Mouse (Mus musculus) embryonic facial prominence, embryonic 15.5 days (tissue): ENCODE data around the gene Zfp628. TPM values are rescaled to one million over a fixed set of nuclear protein-coding genes. Genes with fewer than 3 reads are reported as not detected.

Experiments used
- ATAC-seq: fragments of 200-750 bp; cut with Nextera tagmentation; 2 replicates; pipeline ENCODE4 v1.8.0; 2017; ENCODE audit warnings: low read depth, moderate TSS enrichment; ENCODE audit not compliant: insufficient number of reproducible peaks, low FRiP score, low TSS enrichment
- H3K27ac ChIP-seq: fragments of 300-500 bp; sonication (generic); replicated peaks from 2 replicates; pipeline ENCODE4 v1.5.1; 2015; ENCODE audit warnings: mild to moderate bottlenecking, inconsistent platforms
- H3K27me3 ChIP-seq: fragments of 300-500 bp; sonication (generic); 2 replicates; pipeline ENCODE4 v1.6.1; 2015; ENCODE audit warnings: inconsistent platforms
- H3K36me3 ChIP-seq: fragments of 300-500 bp; sonication (generic); 2 replicates; pipeline ENCODE4 v1.6.1; 2015; ENCODE audit warnings: mild to moderate bottlenecking, inconsistent platforms
- H3K4me1 ChIP-seq: fragments of 300-500 bp; sonication (generic); 2 replicates; pipeline ENCODE4 v1.6.1; 2015; ENCODE audit warnings: inconsistent platforms
- H3K4me2 ChIP-seq: fragments of 300-500 bp; sonication (generic); replicated peaks from 2 replicates; pipeline ENCODE4 v1.6.1; 2015; ENCODE audit warnings: mild to moderate bottlenecking, inconsistent platforms
- H3K4me3 ChIP-seq: fragments of 300-500 bp; sonication (generic); replicated peaks from 2 replicates; pipeline ENCODE4 v1.5.1; 2015; ENCODE audit warnings: mild to moderate bottlenecking, inconsistent platforms
- H3K9ac ChIP-seq: fragments of 300-500 bp; sonication (generic); 2 replicates; pipeline ENCODE4 v1.6.1; 2015; ENCODE audit warnings: inconsistent platforms
- H3K9me3 ChIP-seq: fragments of 300-500 bp; sonication (generic); replicated peaks from 2 replicates; pipeline ENCODE4 v1.6.1; 2016; ENCODE audit warnings: inconsistent platforms
- WGBS: fragments of 180-500 bp; shearing (Covaris S2); methylation state at CpG from one replicate; pipeline ENCODE4 v1.1.7; 2015; 5-methylcytosine and 5-hydroxymethylcytosine counted together
- polyA plus RNA-seq: library from polyadenylated mRNA; unstranded; fragments of >200 nt; fragmentation: Nextera tagmentation; extraction: Ambion mirVana; gene quantifications from 2 replicates; pipeline ENCODE4 v1.2.1, GENCODE M21; 2015

Zfp628 gene
- polyA plus RNA-seq, 1 experiment from 2014 or later: 4.9 TPM

DNA sequence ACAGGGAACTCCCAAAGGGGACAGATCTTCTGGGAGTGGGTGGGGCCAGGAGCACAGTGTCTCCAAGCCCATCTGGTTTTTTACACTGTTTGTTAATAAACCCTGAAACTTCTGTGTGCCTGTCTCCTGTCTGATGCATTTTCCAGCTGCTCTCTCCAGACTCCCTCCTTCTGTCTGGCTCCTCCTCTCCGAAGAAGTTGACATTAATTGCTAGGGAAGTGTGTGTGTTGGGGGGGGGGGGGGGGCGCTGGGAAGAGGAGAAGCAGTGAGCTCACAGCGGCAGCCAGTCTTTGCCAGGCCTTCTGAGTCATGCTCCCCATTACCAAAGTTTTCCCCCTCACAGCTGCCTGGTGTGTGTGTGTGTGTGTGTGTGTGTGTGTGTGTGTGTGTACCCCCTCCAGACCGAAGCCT lies 9.9 kb downstream of the Zfp628 start:
- H3K36me3 ChIP-seq: peaks cover 13% of the 10 kb centered on the region
- peak overlapping the region; percentile 4; the same call in 1 of the 2 replicates for H3K4me3 ChIP-seq
- peaks cover 51% of the 10 kb centered on the region for H3K4me1 ChIP-seq
- H3K4me2 ChIP-seq: 0 out of 2 replicates have a peak overlapping the region, but pooled peaks have one; percentile 10
- no peaks in the 10 kb centered on the region for H3K27me3 ChIP-seq
- peak; percentile 56 for ATAC-seq
- no peak overlapping the region for H3K9ac ChIP-seq
- H3K9me3 ChIP-seq: no peaks in the 10 kb centered on the region
- 3% methylated on average over 3 of the region's 4 CpGs for WGBS
- H3K27ac ChIP-seq: peak overlapping the region; percentile 91

DNA sequence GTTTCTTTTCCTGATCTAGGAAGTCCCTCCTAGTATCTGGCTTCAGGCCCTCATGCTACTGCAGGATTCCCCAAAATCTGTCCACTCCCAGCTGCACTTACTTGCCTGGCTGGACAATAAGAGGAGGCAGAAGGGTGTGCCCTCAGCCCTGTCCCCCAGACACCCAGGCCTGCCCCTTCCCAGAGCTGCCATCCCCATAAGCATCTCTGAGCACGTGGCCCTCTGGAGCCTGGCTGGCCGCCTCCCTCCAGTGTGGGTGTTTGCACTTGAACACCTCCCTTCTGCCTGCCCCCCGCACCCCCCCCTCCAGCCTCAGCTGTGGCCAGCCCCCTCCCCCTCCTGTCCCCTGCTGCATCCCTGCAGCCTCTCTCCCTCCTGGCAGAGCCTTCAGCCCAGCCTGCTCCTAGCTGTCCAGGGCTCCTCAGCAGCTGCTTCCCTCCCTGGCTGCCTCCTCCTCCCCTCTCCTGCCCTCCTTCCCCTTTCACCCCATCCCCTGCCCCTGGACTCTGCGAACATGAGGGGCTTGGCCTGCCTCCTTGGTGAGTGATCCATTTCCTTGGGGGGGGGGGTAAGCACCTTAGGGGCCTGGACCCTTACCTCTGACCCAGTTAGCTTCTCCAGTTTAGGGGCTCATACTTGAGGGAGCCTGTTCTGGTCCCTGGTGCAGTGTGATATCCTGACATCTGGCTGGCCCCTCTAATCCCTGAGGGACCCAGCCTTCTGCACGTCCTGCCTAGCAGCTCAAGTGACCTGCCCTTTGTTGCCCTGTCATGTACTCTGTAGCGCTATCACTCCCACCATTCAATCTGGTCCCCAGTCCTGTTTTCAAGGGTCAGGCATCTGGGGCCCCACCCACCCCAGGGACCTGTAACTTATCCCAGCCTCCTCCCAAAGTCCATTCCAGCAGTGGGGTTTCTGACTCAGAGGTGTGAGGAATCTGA lies 10.7 kb downstream of the Zfp628 start, which contains the start of gene Ssc5d:
Gene Ssc5d, plus strand, starts transcription at position 345 of the 941 bp plus-strand sequence.
- H3K9ac ChIP-seq: no peak within 1 kb of the TSS
- no peaks in the 10 kb centered on the region for H3K27me3 ChIP-seq
- H3K27ac ChIP-seq: peak within 1 kb of the TSS; percentile 91
- ATAC-seq: peak; percentile 47
- 10% methylated on average over 6 of the region's 6 CpGs for WGBS
- H3K4me3 ChIP-seq: peak within 1 kb of the TSS; percentile 4; the same call in 1 of the 2 replicates
- no peaks in the 10 kb centered on the region for H3K9me3 ChIP-seq
- H3K4me2 ChIP-seq: peak within 1 kb of the TSS; percentile 59; the same call in 1 of the 2 replicates
- peaks cover 5% of the 10 kb centered on the region for H3K36me3 ChIP-seq
- peaks cover 51% of the 10 kb centered on the region for H3K4me1 ChIP-seq

DNA sequence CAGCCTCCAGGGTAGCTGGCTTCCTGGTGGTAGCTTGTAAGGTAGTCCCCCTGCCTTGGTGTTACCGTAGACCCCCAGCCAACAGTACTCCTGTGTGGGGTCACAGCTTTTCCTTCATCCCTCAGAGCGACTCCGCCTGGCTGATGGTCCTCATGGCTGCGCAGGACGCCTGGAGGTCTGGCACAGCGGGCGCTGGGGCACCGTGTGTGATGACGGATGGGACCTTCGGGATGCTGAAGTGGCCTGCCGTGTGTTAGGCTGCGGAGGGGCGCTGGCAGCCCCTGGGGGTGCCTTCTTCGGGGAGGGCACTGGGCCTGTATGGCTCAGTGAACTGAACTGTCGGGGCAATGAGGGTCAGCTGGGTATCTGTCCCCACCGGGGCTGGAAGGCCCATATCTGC lies 11.8 kb downstream of the Zfp628 start:
- Histone ChIP-seq H3K9me3 (no peaks in the 10 kb centered on the region), H3K4me3 (no peak overlapping the region), H3K4me2 (no peak overlapping the region), H3K36me3 (no peaks in the 10 kb centered on the region), H3K27ac (no peak overlapping the region), H3K27me3 (no peaks in the 10 kb centered on the region), H3K9ac (no peak overlapping the region), H3K4me1 (peaks cover 48% of the 10 kb centered on the region)
- no peak for ATAC-seq
- WGBS: 78% methylated on average over 16 of the region's 16 CpGs

DNA sequence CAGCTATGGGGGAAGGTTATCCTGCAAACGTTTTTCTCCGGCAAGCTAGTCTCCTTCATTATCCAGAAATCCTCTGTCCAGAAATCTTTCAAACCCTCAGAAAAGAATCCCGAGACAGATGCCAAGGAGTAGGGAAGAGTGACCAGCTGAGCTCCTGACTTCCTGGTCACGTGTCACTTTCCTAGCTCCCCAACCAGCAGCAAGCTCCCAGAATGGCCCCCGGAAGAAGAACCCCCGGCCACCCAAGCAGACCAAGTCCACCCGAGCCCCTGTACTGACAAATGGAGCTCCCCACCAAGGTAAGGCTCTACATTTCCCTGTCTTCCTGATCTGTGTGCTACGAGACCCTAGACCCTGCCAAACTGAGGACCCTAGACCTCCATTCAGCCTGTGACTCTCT lies 12.7 kb downstream of the Zfp628 start:
- Histone ChIP-seq H3K4me2 (no peak overlapping the region), H3K4me1 (peaks cover 41% of the 10 kb centered on the region), H3K27me3 (no peaks in the 10 kb centered on the region), H3K4me3 (no peak overlapping the region), H3K9me3 (no peaks in the 10 kb centered on the region), H3K36me3 (no peaks in the 10 kb centered on the region), H3K9ac (no peak overlapping the region), H3K27ac (no peak overlapping the region)
- WGBS: 66% methylated on average over 8 of the region's 8 CpGs
- no peak for ATAC-seq

DNA sequence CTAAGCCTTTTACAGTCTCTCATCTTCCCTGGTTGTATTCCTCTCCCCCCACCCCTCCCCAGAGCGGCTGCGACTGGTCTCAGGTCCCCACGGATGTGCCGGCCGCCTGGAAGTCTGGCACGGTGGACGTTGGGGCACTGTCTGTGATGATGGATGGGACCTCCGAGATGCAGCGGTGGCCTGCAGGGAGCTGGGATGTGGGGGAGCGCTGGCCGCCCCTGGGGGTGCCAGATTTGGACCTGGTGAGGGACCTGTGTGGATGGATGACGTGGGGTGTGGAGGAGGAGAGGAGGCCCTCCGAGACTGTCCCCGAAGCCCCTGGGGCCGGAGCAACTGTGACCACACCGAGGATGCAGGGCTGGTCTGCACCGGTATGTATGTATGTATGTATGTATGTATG lies 13.3 kb downstream of the Zfp628 start:
- no peak for ATAC-seq
- H3K4me1 ChIP-seq: peaks cover 41% of the 10 kb centered on the region
- H3K9me3 ChIP-seq: no peaks in the 10 kb centered on the region
- H3K36me3 ChIP-seq: no peaks in the 10 kb centered on the region
- H3K4me2 ChIP-seq: no peak overlapping the region
- no peak overlapping the region for H3K27ac ChIP-seq
- no peak overlapping the region for H3K4me3 ChIP-seq
- no peaks in the 10 kb centered on the region for H3K27me3 ChIP-seq
- H3K9ac ChIP-seq: no peak overlapping the region
- WGBS: 79% methylated on average over 17 of the region's 17 CpGs

DNA sequence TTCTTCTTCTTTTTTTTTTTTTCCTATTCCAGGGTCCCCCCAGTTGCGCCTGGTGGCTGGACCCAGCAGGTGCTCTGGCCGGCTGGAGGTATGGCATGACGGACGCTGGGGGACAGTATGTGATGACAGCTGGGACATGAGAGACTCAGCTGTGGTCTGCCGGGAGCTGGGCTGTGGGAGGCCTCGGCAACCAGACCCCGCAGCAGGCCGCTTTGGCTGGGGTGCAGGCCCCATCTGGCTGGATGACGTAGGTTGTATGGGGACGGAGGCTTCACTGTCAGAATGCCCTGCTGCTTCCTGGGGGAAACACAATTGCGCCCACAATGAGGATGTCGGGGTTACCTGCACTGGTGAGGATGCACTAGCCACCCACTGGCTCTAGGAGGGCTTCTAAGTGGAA lies 18.1 kb downstream of the Zfp628 start:
- Histone ChIP-seq H3K4me1 (0 out of 2 replicates have a peak, but pooled peaks cover 10% of the 10 kb centered on the region), H3K4me2 (no peak overlapping the region), H3K9me3 (no peaks in the 10 kb centered on the region), H3K36me3 (no peaks in the 10 kb centered on the region), H3K9ac (no peak overlapping the region), H3K27me3 (no peaks in the 10 kb centered on the region), H3K27ac (0 out of 2 replicates have a peak overlapping the region, but pooled peaks have one; percentile 11), H3K4me3 (no peak overlapping the region)
- WGBS: 70% methylated on average over 12 of the region's 12 CpGs
- no peak for ATAC-seq

DNA sequence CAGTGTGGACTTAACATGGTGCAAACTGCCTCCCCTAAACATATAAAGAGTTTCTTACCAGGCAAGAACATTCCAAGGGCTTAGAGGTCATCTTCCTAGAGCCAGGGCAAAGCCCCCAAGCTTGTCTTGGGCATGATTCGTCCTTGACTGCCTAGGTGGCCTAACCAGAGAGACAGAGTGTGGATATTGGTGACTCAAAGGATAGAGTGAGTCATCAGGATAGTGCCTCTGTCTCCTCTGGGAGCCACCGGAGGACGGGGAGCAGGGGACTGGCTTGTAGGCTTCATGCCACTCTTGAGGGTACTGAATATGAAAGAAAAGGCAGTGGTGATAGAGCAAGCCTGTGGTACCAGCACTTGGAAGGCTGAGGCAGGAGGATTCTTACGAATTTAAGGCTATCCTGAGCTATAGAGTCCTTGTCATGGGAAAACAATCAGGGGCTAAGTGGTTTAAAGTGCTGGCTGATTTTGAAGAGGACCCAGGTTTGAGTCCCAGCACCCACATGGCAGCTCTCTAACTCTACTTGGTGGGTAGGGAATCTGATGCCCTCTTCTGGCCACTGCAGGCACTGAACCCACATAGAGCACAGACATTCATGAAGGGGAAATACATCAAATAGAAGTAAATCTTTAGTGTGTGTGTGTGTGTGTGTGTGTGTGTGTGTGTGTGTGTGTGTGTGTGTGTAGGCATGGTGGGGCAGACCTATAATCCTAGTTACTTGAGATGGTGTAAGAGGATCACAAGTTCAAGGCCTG lies 19.3 kb downstream of the Zfp628 start:
- Histone ChIP-seq H3K27ac (no peak overlapping the region), H3K27me3 (no peaks in the 10 kb centered on the region), H3K9ac (no peak overlapping the region), H3K4me3 (no peak overlapping the region), H3K4me2 (no peak overlapping the region), H3K36me3 (no peaks in the 10 kb centered on the region), H3K9me3 (no peaks in the 10 kb centered on the region), H3K4me1 (0 out of 2 replicates have a peak, but pooled peaks cover 10% of the 10 kb centered on the region)
- WGBS: 80% methylated on average over 4 of the region's 4 CpGs
- ATAC-seq: no peak

DNA sequence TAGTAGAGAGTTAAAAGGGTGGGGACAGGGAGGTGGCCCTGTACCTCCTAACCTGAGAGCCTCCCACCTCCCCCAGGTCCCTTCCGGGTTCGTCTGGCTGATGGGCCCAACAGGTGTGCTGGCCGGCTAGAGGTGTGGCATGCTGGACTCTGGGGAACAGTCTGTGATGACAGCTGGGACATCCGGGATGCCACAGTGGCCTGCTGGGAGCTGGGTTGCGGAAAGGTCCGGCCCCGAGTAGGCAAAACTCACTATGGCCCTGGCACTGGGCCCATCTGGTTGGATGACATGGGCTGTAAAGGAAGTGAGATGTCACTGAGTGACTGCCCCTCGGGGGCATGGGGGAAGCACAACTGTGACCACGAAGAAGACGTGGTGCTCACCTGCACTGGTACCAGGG lies 21.8 kb downstream of the Zfp628 start:
- Histone ChIP-seq H3K36me3 (no peaks in the 10 kb centered on the region), H3K9me3 (no peaks in the 10 kb centered on the region), H3K9ac (no peak overlapping the region), H3K4me2 (no peak overlapping the region), H3K4me3 (no peak overlapping the region), H3K27ac (no peak overlapping the region), H3K4me1 (0 out of 2 replicates have a peak, but pooled peaks cover 10% of the 10 kb centered on the region), H3K27me3 (no peaks in the 10 kb centered on the region)
- ATAC-seq: no peak
- 65% methylated on average over 10 of the region's 10 CpGs for WGBS

DNA sequence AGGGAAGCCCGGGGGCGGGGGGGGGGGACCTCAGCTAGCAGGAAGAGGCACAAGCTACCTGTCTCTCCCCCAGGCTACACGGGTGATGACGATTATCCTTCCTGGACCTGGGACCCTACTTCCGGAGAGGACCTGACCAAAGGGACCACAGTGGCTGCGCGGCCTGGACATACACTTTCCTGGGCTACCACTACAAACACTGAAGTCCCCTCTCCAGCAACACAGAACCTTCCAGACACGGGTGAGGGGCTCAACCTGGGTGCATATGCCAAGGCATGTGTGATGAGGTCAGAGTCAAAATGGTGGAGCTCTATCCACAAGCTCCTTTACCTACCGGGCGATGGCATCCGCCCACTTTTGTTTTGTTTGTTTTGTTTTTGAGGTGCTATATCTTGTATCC lies 22.4 kb downstream of the Zfp628 start:
- WGBS: 67% methylated on average over 11 of the region's 11 CpGs
- ATAC-seq: no peak
- no peak overlapping the region for H3K4me3 ChIP-seq

DNA sequence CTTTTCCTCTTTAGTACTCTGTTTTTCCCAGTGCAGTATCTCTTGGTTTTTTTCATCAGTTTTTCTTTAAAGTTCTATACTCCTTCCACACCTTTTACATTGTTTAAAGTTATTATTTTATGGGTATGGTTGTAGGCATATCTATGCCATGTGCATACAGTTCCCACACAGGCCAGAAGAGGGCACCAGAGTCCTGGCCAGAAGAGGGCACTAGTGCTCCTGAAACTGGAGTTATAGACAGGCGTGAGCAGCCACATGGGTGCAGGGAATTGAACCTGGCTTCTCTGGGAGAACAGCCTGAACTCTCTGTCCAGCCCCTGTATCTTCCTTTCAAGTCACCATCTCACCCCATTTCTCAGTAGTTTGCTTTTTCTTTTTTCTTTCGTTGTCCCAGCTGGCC lies 23.4 kb downstream of the Zfp628 start:
- Histone ChIP-seq H3K27ac (no peak overlapping the region), H3K4me3 (no peak overlapping the region), H3K27me3 (no peaks in the 10 kb centered on the region), H3K36me3 (no peaks in the 10 kb centered on the region), H3K4me1 (0 out of 2 replicates have a peak, but pooled peaks cover 2% of the 10 kb centered on the region), H3K9me3 (no peaks in the 10 kb centered on the region), H3K9ac (no peak overlapping the region), H3K4me2 (no peak overlapping the region)
- 37% methylated on average over 2 of the region's 2 CpGs for whole genome bisulfite sequencing
- no peak for ATAC-seq

More for the DNA sequence above, 22.4 kb downstream of the Zfp628 start:
- no peak overlapping the region for H3K4me2 ChIP-seq
- 0 out of 2 replicates have a peak, but pooled peaks cover 10% of the 10 kb centered on the region for H3K4me1 ChIP-seq
- H3K27ac ChIP-seq: no peak overlapping the region
- H3K9ac ChIP-seq: no peak overlapping the region
- H3K36me3 ChIP-seq: no peaks in the 10 kb centered on the region
- H3K27me3 ChIP-seq: no peaks in the 10 kb centered on the region
- H3K9me3 ChIP-seq: no peaks in the 10 kb centered on the region

DNA sequence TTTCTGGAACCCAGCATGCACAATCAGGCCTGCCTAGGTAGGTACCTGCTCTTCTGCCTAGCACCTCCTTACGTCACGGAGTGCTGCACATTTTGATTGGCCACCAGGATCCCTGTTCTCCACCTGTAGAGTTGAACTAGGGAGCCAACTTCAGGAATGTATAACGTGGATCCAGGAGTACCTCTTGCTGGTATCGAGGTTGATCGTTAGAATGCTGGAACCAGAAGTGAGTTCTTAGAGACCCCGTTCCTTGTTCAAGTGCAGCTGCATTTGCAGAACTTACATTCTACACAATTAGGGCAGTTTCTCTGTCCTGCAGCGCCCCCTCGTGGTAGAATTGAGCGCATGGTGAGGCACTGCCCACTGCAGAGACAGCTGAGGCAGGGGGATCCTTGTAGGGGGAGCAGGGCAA lies 25.1 kb downstream of the Zfp628 start:
- H3K4me1 ChIP-seq: 0 out of 2 replicates have a peak, but pooled peaks cover 5% of the 10 kb centered on the region
- H3K4me2 ChIP-seq: no peak overlapping the region
- ATAC-seq: no peak
- H3K9me3 ChIP-seq: no peaks in the 10 kb centered on the region
- H3K4me3 ChIP-seq: no peak overlapping the region
- H3K36me3 ChIP-seq: no peaks in the 10 kb centered on the region
- WGBS: 13% methylated on average over 9 of the region's 9 CpGs
- no peak overlapping the region for H3K9ac ChIP-seq
- H3K27me3 ChIP-seq: no peaks in the 10 kb centered on the region
- H3K27ac ChIP-seq: no peak overlapping the region
